Mouse (Mus musculus): ENCODE measurements around the gene H2-Ke6. TPM values are rescaled to one million over a fixed set of nuclear protein-coding genes. Genes with fewer than 3 reads are reported as not detected.

The H2-Ke6 gene
- polyA plus RNA-seq (2012; rRNA removed): 84.6 and 87.2 TPM in 2 replicates

GRCm38 (mm10) chr17:34027656-34028223, at the start of gene H2-Ke6:
Gene H2-Ke6 (minus strand): TSS chr17:34028060.
- DNase-seq (ENCODE audit: extremely low spot score in 1 of 2, low spot score in 1 of 2): peak; percentile 87 to 91

GRCm38 (mm10) chr17:34077549-34077948, 49.7 kb upstream of the H2-Ke6 start:
- peak; percentile 15 to 87 for DNase-seq (ENCODE audit: extremely low spot score in 1 of 2, low spot score in 1 of 2)

DNA sequence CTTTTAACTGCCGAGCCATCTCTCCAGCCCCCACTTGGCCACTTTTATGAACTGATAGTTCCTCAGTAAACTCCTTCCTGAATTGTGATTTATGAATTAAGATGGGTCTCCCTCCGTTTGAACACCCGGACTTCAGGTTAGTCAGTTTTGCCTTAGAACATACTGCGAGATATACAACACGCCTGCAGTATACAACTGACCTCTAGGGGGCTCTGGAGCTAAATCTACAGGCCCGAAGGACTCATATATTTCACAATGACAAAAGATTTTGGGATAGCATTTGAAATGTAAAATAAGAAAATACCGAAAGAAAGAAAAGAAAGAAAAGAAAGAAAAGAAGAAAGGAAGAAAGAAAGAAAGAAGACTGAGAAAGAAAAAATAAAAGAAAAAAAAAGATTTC, 47.4 kb upstream of the H2-Ke6 start:
- DNase-seq (ENCODE audit: extremely low spot score in 1 of 2, low spot score in 1 of 2): peak; percentile 23 to 85

DNA sequence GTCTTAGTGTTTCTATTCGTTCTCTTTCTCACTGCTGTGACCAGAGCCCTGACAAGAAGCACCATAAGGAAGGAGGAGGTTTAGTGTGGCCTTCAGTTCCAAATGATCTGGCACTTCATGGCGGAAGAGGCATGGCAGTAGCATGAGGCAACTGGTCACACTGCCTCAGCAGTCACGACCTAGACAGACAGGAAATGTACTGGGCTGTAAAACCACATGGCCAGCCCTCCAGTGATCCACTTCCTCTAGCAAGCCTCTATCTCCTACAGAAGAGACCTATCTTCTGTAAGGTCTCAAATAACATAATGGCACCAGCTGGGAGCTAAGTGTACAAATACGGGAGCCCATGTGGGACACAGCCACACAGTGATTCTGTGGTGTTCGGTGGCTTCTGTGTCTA, 44.2 kb upstream of the H2-Ke6 start:
- no peak for DNase-seq (ENCODE audit: extremely low spot score in 1 of 2, low spot score in 1 of 2)

DNA sequence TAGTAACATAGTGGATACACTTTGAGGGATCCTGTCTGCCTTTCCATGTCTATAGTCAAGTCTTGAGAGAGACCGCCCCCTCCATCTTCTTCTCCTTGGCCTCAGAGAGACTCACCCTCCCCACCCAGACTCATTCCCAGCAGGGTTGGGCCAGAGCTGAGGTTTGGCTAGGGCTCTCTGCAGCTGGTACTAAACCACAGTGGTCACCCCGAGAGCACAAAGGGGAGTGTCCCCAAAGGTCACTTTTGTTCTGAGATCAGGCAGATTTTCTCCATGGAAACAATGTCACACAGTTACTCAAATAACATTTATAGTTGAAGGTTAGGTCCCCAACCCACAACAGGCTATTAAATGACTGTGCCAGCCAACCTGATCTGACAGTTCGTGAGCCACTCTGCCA, 41.0 kb upstream of the H2-Ke6 start:
- DNase-seq (ENCODE audit: extremely low spot score in 1 of 2, low spot score in 1 of 2): no peak

DNA sequence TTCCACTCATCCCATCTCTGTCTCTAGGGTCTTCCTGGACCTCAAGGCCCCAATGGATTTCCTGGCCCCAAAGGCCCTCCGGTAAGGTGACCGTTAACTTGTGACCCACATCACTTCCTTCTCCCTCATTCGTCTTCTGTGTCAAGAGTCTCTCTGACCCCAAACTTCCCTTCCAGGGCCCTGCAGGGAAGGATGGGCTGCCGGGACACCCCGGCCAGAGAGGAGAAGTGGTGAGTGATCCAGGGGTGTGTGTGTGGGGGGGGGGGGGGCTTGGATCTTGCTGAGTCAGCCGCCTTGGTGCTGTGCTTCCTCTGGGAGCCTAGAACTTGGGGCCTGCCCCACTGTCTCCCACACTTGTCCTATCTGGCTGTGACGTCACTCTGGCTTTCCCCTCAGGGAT, 29.4 kb upstream of the H2-Ke6 start:
- DNase-seq (ENCODE audit: extremely low spot score in 1 of 2, low spot score in 1 of 2): no peak

DNA sequence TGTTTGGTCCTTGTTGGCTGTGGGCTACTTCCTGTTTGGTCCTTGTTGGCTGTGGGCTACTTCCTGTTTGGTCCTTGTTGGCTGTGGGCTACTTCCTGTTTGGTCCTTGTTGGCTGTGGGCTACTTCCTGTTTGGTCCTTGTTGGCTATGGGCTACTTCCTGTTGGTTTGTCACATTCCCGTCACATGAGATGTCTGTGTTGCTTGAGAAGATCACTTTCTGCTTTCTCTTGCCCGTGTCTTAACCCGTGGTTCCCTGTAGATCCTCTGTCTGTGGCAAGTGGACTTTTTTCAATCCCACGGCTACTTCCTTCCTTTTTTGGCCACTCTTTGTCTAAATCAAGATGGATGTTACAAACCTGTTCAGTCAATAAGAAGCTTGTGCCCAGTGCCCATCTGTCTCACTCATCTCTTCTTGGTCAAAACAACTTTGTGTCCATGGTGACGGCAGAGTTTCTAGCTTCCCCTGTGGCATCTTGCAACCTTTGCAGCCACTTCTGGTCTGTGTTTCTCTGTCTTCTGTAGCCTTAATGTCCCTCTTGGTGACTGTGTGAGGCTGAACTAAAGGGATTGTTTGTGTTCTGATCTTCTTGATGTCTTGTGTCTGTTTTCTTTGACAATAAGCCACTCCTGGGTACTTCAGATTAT, 19.7 kb upstream of the H2-Ke6 start:
- no peak for DNase-seq (ENCODE audit: extremely low spot score in 1 of 2, low spot score in 1 of 2)

DNA sequence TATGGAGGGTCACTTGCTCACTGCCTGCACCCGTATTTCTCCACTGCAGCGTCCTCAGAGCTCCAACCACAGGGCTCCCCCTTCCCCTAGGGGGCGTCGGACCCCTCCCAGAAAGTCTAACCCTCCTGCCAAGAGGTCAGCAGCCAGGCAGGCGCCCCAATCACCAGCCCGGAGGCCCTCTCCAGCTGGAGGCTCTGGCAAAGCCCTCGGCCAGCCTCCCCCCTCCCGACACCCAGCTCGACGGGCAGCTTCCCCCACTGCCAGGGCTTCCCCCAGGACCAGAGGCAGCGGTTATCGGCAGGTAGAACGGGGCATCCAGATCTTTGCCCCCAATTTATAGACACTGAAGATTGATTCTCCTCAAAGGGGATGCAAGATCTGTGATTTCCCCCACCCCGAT, 18.1 kb upstream of the H2-Ke6 start:
- DNase-seq (ENCODE audit: extremely low spot score in 1 of 2, low spot score in 1 of 2): no peak

GRCm38 (mm10) chr17:34039562-34040450, 11.9 kb upstream of the H2-Ke6 start:
- DNase-seq (ENCODE audit: extremely low spot score in 1 of 2, low spot score in 1 of 2): no peak

DNA sequence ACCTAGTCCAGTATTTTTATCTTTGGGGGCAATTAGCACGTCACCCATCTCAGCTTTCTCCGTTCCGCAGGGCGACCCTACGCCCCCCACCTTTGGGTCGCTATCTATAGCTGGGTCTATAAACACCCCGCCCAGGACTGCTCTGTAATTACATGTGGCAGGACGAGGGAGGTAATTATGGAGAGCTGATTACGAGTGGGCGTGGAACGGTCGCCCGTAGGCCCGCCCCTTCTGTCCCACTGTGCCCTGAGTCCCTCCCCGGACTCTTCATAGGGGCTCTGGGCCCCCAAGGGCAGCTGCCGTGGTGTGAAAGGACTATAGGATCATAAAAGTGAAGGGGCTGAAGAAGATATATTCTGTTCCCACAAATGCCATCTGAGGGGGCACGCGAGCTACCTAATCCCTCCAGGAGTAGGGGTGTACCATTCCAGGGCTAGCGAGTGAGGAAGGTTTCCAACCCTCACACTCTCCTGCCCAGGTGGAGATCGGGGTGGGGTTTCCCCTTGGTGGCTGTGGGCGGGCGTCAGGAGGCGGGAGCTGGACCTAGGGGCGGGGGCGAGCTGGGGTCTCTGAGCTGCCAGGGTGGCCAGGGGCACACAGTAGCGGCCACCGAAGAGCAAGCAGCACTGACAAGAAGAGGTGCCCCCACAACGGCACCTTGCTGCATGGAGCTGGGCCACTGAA, 11.2 kb upstream of the H2-Ke6 start, which contains the start of gene Col11a2:
Col11a2 (plus strand) TSS at position 560 of the 684 bp plus-strand sequence.
- DNase-seq (ENCODE audit: extremely low spot score in 1 of 2, low spot score in 1 of 2): no peak

GRCm38 (mm10) chr17:34038440-34038839, 10.6 kb upstream of the H2-Ke6 start:
- DNase-seq (ENCODE audit: extremely low spot score in 1 of 2, low spot score in 1 of 2): no peak

- no peak for DNase-seq (ENCODE audit: extremely low spot score in 1 of 2, low spot score in 1 of 2)
Observed at GRCm38 (mm10) chr17:34037241-34037640, 9.4 kb upstream of the H2-Ke6 start.

- DNase-seq (ENCODE audit: extremely low spot score in 1 of 2, low spot score in 1 of 2): no peak
Observed at GRCm38 (mm10) chr17:34036647-34037046, 8.8 kb upstream of the H2-Ke6 start.

- no peak for DNase-seq (ENCODE audit: extremely low spot score in 1 of 2, low spot score in 1 of 2)
Observed at GRCm38 (mm10) chr17:34035517-34035916, 7.7 kb upstream of the H2-Ke6 start.

DNA sequence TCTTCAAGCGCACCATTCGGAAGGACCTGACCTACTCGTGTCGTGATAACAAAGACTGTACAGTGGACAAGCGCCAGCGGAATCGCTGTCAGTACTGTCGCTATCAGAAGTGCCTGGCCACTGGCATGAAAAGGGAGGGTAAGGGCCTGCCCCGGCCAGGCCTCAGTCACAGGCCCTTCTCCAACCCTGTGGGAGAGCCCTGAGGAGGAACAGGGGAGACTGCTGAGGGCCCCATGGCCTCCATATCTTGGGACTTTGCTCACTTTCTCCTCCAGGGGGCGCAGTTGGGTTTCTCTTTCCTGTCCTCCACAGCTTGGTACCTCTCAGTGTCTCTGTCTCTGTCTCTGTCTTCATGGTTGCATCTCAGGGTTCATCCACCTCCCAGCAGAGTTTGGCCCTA, 6.2 kb upstream of the H2-Ke6 start:
- DNase-seq (ENCODE audit: extremely low spot score in 1 of 2, low spot score in 1 of 2): peak in 1 of 2 experiments; percentile 84

DNA sequence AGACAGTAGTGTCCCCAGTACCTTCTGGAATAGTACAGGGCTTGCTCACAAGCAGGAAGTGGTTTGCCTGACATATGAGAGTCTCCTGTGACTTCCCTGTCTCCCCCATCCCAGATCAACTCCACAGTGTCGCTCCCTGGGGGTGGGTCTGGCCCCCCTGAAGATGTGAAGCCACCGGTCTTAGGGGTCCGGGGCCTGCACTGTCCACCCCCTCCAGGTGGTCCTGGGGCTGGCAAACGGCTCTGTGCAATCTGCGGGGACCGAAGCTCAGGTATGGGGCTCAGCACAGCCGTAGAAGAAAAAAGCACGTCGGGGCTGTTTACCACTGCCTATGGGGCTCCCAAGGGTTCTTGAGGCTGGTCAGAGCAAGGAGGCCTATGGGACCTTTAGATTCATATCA, 5.6 kb upstream of the H2-Ke6 start:
- DNase-seq (ENCODE audit: extremely low spot score in 1 of 2, low spot score in 1 of 2): no peak

GRCm38 (mm10) chr17:34032806-34033205, 4.9 kb upstream of the H2-Ke6 start:
- DNase-seq (ENCODE audit: extremely low spot score in 1 of 2, low spot score in 1 of 2): no peak

DNA sequence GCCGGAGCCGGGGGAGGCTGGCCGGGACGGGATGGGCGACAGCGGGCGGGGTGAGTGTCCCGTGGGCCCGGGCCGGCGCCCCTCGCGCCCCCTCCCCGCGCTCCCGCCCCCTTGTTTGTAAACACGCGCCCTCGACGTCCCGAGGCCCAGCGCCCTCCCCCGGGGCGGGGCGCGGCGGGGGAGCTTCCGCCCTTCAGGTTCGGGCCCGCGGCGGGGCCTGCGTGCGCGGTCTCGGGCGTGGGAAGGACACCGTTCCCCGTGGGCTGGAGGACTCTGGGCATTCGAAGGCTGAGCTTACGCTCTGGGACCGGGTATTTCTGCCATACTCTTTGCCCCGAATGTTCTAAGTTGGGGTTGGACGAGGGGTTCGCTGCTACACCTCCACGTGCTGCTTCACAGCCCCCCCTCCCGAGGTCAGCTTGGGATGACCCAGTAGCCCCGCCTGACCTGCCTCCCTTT, 4.3 kb upstream of the H2-Ke6 start:
- no peak for DNase-seq (ENCODE audit: extremely low spot score in 1 of 2, low spot score in 1 of 2)

DNA sequence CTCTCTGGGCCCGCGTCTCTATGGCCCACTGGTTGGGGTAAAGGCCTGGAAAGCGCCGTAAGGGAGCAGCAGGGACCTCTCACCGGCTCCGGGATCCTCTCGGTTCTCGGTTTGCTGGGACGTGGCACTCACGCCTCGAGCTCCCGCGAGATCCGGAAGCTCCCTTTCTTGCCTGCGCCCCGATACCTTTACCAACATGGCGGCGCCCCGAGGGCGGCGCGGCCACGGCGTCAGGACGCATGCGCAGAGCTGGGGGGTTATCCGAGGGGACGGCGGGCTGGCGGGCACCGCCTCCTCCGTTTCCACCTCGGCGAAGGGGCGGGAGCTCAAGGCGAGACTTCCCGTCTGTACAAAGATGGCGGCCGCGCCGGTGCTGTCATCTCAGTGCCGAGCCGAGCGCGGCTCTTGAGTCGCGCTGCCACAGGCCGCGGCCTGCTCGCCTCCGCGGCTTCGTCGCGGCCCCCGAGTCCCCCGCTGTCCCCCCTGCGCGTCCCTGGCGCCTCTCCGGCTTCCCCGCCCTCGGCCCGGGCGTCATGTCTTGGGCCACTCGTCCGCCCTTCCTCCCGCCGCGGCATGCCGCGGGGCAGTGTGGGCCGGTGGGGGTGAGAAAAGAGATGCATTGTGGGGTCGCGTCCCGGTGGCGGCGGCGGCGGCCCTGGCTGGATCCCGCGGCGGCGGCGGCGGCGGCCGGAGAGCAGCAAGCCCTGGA, 3.8 kb upstream of the H2-Ke6 start, which contains the start of the genes Slc39a7 and Rxrb:
Slc39a7 (minus strand) TSS at position 218 of the 709 bp plus-strand sequence.
Rxrb (plus strand) TSS at position 348 of the 709 bp plus-strand sequence.
- DNase-seq (ENCODE audit: extremely low spot score in 1 of 2, low spot score in 1 of 2): peak; percentile 94 to 98

DNA sequence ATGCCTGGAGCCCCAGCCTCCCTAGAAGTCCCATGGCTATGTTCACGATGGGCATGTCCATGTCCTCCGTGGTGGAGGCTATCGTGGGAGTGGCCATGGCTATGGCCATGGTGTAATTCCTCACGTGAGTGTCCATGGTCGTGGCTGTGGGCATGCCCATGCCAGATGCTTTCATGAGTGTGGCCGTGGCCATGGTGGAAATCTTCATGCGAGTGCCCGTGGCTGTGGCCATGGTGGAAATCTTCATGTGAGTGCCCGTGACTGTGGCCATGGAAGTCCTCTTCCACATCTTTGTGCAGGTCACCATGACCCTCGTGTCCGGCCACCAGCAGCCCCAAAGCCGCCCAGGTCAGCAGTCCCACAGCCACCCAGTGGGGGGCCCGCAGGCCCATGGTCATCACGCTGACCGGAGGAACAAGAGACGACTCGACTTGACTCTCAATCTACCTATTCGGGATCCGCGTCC, 3.0 kb upstream of the H2-Ke6 start:
- no peak for DNase-seq (ENCODE audit: extremely low spot score in 1 of 2, low spot score in 1 of 2)

All from frontal cortex, adult 2 months (tissue).